Mouse (Mus musculus) C2C12 (cell line): ENCODE data around the gene Shmt1.

Source experiments
- CTCF ChIP-seq: IDR thresholded peaks from one replicate; pipeline ENCODE4 v1.5.1; 2011; ENCODE audit not compliant: control insufficient read depth, insufficient read depth, insufficient read length
- USF1 ChIP-seq: IDR thresholded peaks from one replicate; pipeline ENCODE4 v1.6.1; 2011; ENCODE audit warnings: low read depth, mild to moderate bottlenecking, control low read depth, moderate library complexity

DNA sequence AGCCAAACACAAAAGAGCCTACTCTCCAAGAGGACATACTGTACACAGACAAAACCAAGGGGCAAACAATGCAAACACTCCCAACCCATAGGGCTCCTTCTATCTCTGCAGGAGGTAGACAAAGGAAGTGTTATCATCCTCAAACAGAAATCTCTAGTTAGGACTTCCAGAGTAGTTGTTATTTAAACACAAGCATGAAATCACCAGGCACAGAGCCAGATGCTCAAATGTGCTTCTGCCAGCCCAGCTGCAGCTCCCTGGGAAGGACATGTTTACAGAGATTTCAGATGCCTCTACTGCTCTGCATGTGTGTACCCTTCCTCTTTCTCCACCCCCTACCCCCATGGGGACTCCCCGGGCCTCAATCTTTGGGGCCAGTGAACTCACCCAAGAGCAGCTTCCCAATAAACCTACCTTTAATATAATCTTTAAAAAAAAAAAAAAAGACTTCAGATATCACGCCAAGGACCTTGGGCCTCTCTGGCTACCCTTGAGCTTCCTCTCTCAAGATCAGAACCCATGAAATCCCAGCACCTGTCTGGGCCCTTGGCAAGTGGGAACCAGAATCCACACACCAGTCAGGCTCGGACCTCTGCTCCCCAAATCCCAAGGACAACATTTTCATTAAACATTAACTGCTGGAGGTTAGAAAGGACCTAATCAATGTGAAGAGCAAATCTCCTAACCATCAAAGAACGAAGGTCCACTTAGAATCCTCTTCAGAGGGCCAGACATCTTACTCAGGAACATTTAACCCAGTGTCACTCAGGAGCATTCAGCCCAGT is 3.0 kb downstream of the Shmt1 start:
- TF ChIP-seq CTCF = no peak
- TF ChIP-seq USF1 = no peak
